Mouse (Mus musculus): ENCODE measurements at regions not wholly inside any gene's neighbourhood (a gene's known extent, or its start where the extent isn't known, plus 50 kb on each side); places are given as distances from the start of the nearest gene placed in this dataset.

DNA sequence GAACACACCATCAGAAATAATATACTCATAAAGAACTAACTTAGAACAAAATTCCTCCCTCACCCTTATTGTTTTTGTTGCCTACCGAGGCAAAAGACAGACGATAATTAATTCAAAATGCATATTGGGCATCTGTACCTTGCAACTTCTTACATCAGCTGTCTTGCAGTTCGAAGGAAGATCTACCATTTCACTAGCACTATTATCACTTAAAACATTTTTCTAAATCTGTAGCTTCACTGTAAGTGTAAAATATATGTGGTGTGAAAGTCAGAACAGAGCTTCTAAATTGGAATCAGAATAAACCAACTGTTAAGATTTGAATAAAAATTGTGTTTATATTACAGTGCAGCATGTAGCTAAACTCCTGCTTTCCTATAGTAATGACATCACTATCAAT is 562.4 kb upstream of the Atp10a start:
- POLR2A ChIA-PET, result no interaction called here
- CTCF ChIA-PET, result interaction anchor here in 1 of 4 experiments (0.6 kb wide), 1 partner anchor 583 kb away, joined by 4 read pairs; no protein-coding TSS in a partner anchor

DNA sequence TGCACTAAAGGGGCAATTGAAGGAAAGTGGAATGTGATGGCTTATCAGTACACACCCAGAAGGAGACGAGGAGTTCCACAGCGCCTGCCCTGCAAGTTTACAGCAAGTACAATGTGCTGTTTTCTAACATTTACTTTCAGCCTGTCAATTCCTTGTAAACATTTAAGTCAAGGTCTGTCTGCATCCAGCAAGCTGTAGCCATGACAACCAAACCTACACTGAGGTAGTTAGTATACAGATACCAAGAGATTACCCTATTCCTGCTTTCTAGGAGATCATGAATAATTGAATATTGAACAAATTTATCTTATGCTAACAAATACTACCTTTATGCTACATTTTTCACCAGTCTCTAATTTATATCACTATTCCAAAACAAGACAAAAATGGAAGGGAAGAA is 569.0 kb upstream of the Gabra5 start:
- CTCF ChIA-PET, result no interaction called here
- POLR2A ChIA-PET, result no interaction called here

DNA sequence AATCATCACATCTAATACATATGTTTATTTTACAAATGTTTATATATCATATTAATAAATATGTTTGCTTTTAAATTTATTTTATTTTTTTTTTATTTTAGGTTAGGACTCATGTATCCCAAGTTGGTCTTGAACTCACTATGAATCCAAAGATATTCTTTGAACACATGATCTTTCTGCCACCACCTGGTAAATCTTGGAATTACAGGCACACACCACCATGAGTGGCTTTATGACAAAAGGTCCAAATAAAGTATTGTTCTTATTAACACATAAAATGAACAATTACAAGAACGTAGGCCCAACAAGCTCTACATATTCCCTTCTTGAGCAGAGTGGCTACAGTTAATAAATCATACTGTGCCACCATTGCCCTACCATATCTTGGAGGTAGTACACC is 523.1 kb upstream of the Gabra5 start:
- ChIA-PET POLR2A (no interaction called here), CTCF (interaction anchor here in 2 of 4 experiments (0.6 to 0.7 kb wide), 2 partner anchors 14 to 152 kb away, joined by 3 read pairs; no protein-coding TSS in a partner anchor)

GRCm38 (mm10) chr7:58032111-58032510 is 522.3 kb upstream of the Gabra5 start:
- POLR2A ChIA-PET, result no interaction called here
- CTCF ChIA-PET, result no interaction called here

GRCm38 (mm10) chr7:57992406-57993223 is 482.8 kb upstream of the Gabra5 start:
- ChIA-PET POLR2A (no interaction called here), CTCF (no interaction called here)

- ChIA-PET CTCF (no interaction called here), POLR2A (no interaction called here)
These were observed 473.3 kb upstream of the Gabra5 start for GRCm38 (mm10) chr7:57983192-57983591.

DNA sequence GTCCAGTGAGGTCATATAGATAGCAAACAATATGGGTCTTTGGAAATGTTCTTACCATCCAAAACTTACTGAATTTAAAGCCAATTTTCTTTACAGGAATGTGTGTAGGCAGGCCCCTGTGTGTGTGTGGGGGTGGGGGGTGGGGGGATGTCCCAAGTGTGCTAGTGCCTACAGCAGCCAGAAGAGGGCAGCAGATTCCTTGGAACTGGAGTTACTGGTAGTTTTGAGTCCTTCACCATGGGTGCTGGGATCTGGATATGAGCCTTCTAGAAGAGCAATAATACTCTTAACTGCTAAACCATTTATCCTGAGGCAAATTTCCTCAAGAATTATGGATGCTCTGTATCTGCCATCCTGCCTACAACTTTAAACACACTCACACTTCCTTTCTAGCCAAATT is 456.4 kb upstream of the Gabra5 start:
- ChIA-PET CTCF (interaction anchor here in 1 of 4 experiments (0.6 kb wide), 1 partner anchor 869 kb away, joined by 4 read pairs; no protein-coding TSS in a partner anchor), POLR2A (no interaction called here)

GRCm38 (mm10) chr7:57958871-57959270 is 449.0 kb upstream of the Gabra5 start:
- ChIA-PET POLR2A (interaction anchor here in 1 of 4 experiments (1.0 kb wide), 1 partner anchor 28 kb away, joined by 3 read pairs; no protein-coding TSS in a partner anchor), CTCF (no interaction called here)
